Mouse (Mus musculus): ENCODE results near the gene Pfkl. TPM values are rescaled to one million over a fixed set of nuclear protein-coding genes. Genes with fewer than 3 reads are reported as not detected.
"Not testable (repeated sequence)": the region's sequence is repeated elsewhere in the genome, so short reads cannot be mapped to it uniquely, and the experiment has no call there.

Pfkl gene
- 100 to 1,000 TPM; 149 to 184 (median 161) TPM for total RNA-seq (2022)

GRCm38 (mm10) chr10:78009945-78010293 is at the start of gene Pfkl:
Gene Pfkl (minus strand): TSS chr10:78010083.
- no peak for DNase-seq (ENCODE audit: low spot score in 2 of 2)

- DNase-seq (ENCODE audit: low spot score in 2 of 2): no peak
Observed at GRCm38 (mm10) chr10:78057056-78057455, 47.2 kb upstream of the Pfkl start.

GRCm38 (mm10) chr10:78054633-78055565 is 45.0 kb upstream of the Pfkl start:
- DNase-seq (ENCODE audit: low spot score in 2 of 2): no peak

- DNase-seq (ENCODE audit: low spot score in 2 of 2): no peak
Observed at GRCm38 (mm10) chr10:78049519-78050035, 39.7 kb upstream of the Pfkl start.

- DNase-seq (ENCODE audit: low spot score in 2 of 2): no peak
Observed at GRCm38 (mm10) chr10:78048061-78048730, 38.3 kb upstream of the Pfkl start.

GRCm38 (mm10) chr10:78046388-78046787 is 36.5 kb upstream of the Pfkl start:
- no peak for DNase-seq (ENCODE audit: low spot score in 2 of 2)

GRCm38 (mm10) chr10:78044531-78044930 is 34.6 kb upstream of the Pfkl start:
- DNase-seq (ENCODE audit: low spot score in 2 of 2): no peak

- DNase-seq (ENCODE audit: low spot score in 2 of 2): no peak
Observed at GRCm38 (mm10) chr10:78043406-78043836, 33.5 kb upstream of the Pfkl start, which contains the start of gene Aire. Gene Aire (minus strand): TSS chr10:78043610.

- peak in 1 of 2 experiments; percentile 21 for DNase-seq (ENCODE audit: low spot score in 2 of 2)
Observed at GRCm38 (mm10) chr10:78042697-78043405, 33.0 kb upstream of the Pfkl start.

- no peak for DNase-seq (ENCODE audit: low spot score in 2 of 2)
Observed at GRCm38 (mm10) chr10:78042096-78042495, 32.2 kb upstream of the Pfkl start.

- DNase-seq (ENCODE audit: low spot score in 2 of 2): no peak
Observed at GRCm38 (mm10) chr10:78041647-78042046, 31.8 kb upstream of the Pfkl start, which contains the start of gene Dnmt3l. Gene Dnmt3l (plus strand): TSS chr10:78041947.

GRCm38 (mm10) chr10:78037139-78037538 is 27.3 kb upstream of the Pfkl start:
- DNase-seq (ENCODE audit: low spot score in 2 of 2): no peak

- DNase-seq (ENCODE audit: low spot score in 2 of 2): no peak
Observed at GRCm38 (mm10) chr10:78031987-78032386, 22.1 kb upstream of the Pfkl start.

GRCm38 (mm10) chr10:78029080-78029479 is 19.2 kb upstream of the Pfkl start:
- no peak for DNase-seq (ENCODE audit: low spot score in 2 of 2)

GRCm38 (mm10) chr10:78028129-78028528 is 18.2 kb upstream of the Pfkl start:
- no peak for DNase-seq (ENCODE audit: low spot score in 2 of 2)

- DNase-seq (ENCODE audit: low spot score in 2 of 2): not testable (repeated sequence)
Observed at GRCm38 (mm10) chr10:78025453-78025852, 15.6 kb upstream of the Pfkl start.

- DNase-seq (ENCODE audit: low spot score in 2 of 2): not testable (repeated sequence)
Observed at GRCm38 (mm10) chr10:78019984-78020383, 10.1 kb upstream of the Pfkl start.

GRCm38 (mm10) chr10:78019291-78019690 is 9.4 kb upstream of the Pfkl start:
- DNase-seq (ENCODE audit: low spot score in 2 of 2): no peak

GRCm38 (mm10) chr10:78018797-78019203 is 8.9 kb upstream of the Pfkl start:
- DNase-seq (ENCODE audit: low spot score in 2 of 2): peak in 1 of 2 experiments; percentile 69

GRCm38 (mm10) chr10:78016366-78016765 is 6.5 kb upstream of the Pfkl start:
- DNase-seq (ENCODE audit: low spot score in 2 of 2): no peak

GRCm38 (mm10) chr10:78015489-78015888 is 5.6 kb upstream of the Pfkl start:
- DNase-seq (ENCODE audit: low spot score in 2 of 2): no peak

Measured in left cerebral cortex, adult 8-10 months (tissue).